Mouse (Mus musculus) hindbrain, embryonic 13.5 days (tissue): ENCODE results near the gene Olfr175-ps1. TPM values are rescaled to one million over a fixed set of nuclear protein-coding genes. Genes with fewer than 3 reads are reported as not detected.

Experiments
- ATAC-seq: fragments of 200-750 bp; cut with Nextera tagmentation; 2 replicates; pipeline ENCODE4 v1.8.0; 2017; ENCODE audit warnings: moderate TSS enrichment; ENCODE audit not compliant: low FRiP score
- H3K27ac ChIP-seq: fragments of 300-500 bp; sonication (generic); 2 replicates; pipeline ENCODE4 v1.5.1; 2015; ENCODE audit warnings: inconsistent platforms, mild to moderate bottlenecking, moderate library complexity
- H3K27me3 ChIP-seq: fragments of 300-500 bp; sonication (generic); 2 replicates; pipeline ENCODE4 v1.6.1; 2015; ENCODE audit warnings: mild to moderate bottlenecking, inconsistent platforms
- H3K36me3 ChIP-seq: fragments of 300-500 bp; sonication (generic); 2 replicates; pipeline ENCODE4 v1.6.1; 2015; ENCODE audit warnings: mild to moderate bottlenecking, inconsistent platforms
- H3K4me1 ChIP-seq: fragments of 300-500 bp; sonication (generic); replicated peaks from 2 replicates; pipeline ENCODE4 v1.6.1; 2015; ENCODE audit warnings: inconsistent platforms
- H3K4me2 ChIP-seq: fragments of 300-500 bp; sonication (generic); 2 replicates; pipeline ENCODE4 v1.6.1; 2015; ENCODE audit warnings: inconsistent platforms, mild to moderate bottlenecking, moderate library complexity
- H3K4me3 ChIP-seq: fragments of 300-500 bp; sonication (generic); 2 replicates; pipeline ENCODE4 v1.5.1; 2015; ENCODE audit warnings: mild to moderate bottlenecking, inconsistent platforms
- H3K9ac ChIP-seq: fragments of 300-500 bp; sonication (generic); 2 replicates; pipeline ENCODE4 v1.6.1; 2015; ENCODE audit warnings: mild to moderate bottlenecking, inconsistent platforms
- H3K9me3 ChIP-seq: fragments of 300-500 bp; sonication (generic); 2 replicates; pipeline ENCODE4 v1.6.1; 2016; ENCODE audit warnings: inconsistent platforms
- WGBS: fragments of 180-500 bp; shearing (Covaris S2); methylation state at CpG from one replicate; pipeline ENCODE4 v1.1.7; 2015; 5-methylcytosine and 5-hydroxymethylcytosine counted together
- polyA plus RNA-seq: library from polyadenylated mRNA; unstranded; fragments of >200 nt; fragmentation: Nextera tagmentation; extraction: Ambion mirVana; gene quantifications from 2 replicates; pipeline ENCODE4 v1.2.1, GENCODE M21; 2015

Olfr175-ps1 gene
- not detected in 2 replicates for polyA plus RNA-seq

DNA sequence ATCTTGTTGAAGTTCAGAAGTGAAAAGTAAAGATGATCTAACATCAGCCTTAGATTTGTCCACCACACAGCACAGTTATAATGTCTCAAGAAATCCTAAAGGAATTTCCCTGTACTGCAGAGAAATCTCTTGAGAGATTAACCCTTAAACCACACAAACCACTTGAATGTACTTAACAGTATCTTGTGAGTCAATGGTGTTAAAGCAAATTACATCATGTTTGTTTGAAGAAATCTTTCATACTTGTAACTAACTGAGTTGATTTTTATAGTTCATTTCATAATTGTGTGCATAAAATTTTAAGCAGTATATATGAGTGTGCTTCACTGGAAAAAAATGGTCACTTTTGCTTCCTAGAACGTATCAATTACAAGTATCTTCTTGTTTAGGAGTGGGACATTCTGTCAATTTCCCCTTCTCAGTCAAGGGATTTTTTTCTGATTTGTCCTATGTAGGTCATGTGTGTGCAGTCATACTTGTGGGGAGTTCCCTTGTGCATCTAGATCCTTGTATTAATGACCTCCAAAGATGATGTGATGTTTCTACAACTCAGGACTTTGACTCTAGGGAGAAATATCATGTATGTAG, at the start of gene Olfr175-ps1:
Gene Olfr175-ps1 (minus strand): TSS at position 51 of the 588 bp plus-strand sequence.
- Histone ChIP-seq H3K9me3 (no peaks in the 10 kb centered on the region; the same call in 1 of the 2 replicates), H3K27ac (no peak within 1 kb of the TSS), H3K4me2 (no peak within 1 kb of the TSS), H3K4me3 (no peak within 1 kb of the TSS), H3K9ac (no peak within 1 kb of the TSS), H3K27me3 (no peaks in the 10 kb centered on the region), H3K4me1 (no peaks in the 10 kb centered on the region), H3K36me3 (no peaks in the 10 kb centered on the region)
- ATAC-seq: no peak
- WGBS: 88% methylated on average over 1 of the region's 1 CpGs

DNA sequence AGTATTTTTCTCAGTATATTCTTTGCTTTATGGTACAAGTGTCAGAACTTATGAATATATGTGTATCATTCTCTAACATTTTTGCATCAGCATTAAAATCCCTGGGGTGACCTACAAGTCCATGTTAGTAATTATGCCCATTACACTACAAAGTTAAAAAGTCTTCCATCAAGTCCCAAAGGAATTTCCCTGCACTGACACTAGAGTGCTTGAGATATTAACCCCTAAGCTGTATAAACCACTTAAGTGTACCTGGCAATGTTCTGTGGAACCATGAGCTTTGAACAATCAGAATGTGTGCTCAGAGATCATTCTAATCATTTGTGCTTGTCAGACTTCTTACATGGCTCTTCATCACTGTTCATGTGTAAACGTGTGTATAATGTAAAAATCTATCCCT, 48.1 kb upstream of the Olfr175-ps1 start, which contains the start of gene Olfr177:
Gene Olfr177 (minus strand): TSS at position 101 of the 400 bp plus-strand sequence.
- no peak within 1 kb of the TSS for H3K9ac ChIP-seq
- no peaks in the 10 kb centered on the region for H3K36me3 ChIP-seq
- H3K4me3 ChIP-seq: no peak within 1 kb of the TSS
- no peaks in the 10 kb centered on the region for H3K9me3 ChIP-seq
- H3K27me3 ChIP-seq: no peaks in the 10 kb centered on the region
- no peaks in the 10 kb centered on the region for H3K4me1 ChIP-seq
- H3K4me2 ChIP-seq: no peak within 1 kb of the TSS
- WGBS: 62% methylated on average over 1 of the region's 1 CpGs
- no peak for ATAC-seq
- H3K27ac ChIP-seq: no peak within 1 kb of the TSS

DNA sequence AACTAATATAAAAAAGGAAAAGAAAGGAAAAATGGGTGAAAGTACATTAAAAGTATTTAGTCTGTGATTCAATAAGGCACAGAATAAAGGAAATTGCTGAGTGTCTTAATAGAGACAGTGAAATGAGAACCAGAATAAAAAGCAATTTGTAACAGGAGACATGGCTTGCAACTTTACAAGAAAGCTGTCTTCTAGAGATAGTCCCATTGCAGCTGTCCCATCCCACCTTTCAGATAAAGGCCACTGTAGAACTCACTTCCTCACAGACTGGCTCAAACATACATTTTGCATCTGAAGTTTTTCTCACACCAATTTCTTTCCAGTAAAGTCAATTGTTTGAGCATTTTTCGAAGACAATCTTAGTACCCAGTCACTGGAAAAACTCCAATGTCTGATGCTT, 34.9 kb upstream of the Olfr175-ps1 start:
- Histone ChIP-seq H3K9ac (no peak overlapping the region), H3K4me3 (no peak overlapping the region), H3K36me3 (no peaks in the 10 kb centered on the region), H3K27me3 (no peaks in the 10 kb centered on the region), H3K4me2 (no peak overlapping the region), H3K27ac (no peak overlapping the region), H3K4me1 (no peaks in the 10 kb centered on the region), H3K9me3 (no peaks in the 10 kb centered on the region)
- 83% methylated on average over 1 of the region's 1 CpGs for WGBS
- no peak for ATAC-seq

DNA sequence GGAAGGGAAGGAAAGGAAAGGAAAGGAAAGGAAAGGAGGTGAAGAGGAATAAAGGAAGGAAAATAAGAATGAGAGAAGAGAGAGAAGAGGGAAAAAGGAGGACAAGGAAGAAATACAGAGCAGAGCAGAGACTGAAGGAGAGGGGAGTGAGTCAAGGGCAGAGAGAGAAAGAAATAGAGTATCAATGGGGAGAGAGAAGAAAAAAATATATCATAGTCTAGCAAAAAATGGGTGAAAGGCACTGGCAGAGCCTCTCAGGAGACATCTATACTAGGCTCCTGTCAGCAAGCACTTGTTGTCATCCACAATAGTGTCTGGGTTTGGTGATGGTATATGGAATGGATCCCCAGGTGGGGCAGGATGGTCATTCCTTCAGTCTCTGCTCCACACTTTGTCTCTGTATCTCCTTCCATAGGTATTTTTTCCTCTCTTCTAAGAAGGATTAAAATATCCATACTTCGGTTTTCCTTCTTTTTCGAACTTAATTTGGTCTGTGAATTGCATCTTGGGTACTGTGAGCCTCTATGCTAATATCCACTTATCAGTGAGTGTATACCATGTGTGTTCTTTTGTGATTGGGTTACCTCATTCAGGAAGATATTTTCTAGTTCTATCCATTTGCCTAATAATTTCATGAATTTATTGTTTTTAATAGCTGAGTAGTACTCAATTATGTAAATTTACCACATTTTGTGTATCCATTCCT, 33.6 kb upstream of the Olfr175-ps1 start:
- Histone ChIP-seq H3K9me3 (no peaks in the 10 kb centered on the region), H3K27ac (no peak overlapping the region), H3K4me3 (no peak overlapping the region), H3K4me2 (no peak overlapping the region), H3K27me3 (no peaks in the 10 kb centered on the region), H3K36me3 (no peaks in the 10 kb centered on the region), H3K9ac (no peak overlapping the region), H3K4me1 (no peaks in the 10 kb centered on the region)
- WGBS: 86% methylated on average over 2 of the region's 2 CpGs
- ATAC-seq: no peak

DNA sequence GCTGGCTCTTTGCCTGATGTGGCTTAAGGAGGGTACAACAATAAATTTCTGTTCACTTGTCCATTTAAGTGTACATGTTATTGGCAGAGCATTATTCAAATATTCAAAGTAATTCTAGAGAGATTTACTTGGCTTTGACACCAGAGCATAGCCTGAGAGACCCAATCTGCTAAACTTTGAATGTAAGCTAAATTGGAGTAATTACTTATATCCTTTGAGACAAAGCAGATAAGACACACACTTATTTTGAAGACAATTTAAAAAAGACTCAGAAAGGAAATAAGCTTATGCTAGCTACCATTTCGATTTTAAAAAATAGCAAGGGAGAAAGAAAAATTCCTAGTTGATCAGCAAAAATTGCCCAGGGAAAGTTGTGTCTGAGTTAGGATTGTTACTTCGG, 26.4 kb downstream of the Olfr175-ps1 start, which contains the start of gene Olfr173:
Gene Olfr173 (minus strand): TSS at position 101 of the 400 bp plus-strand sequence.
- Histone ChIP-seq H3K4me2 (no peak within 1 kb of the TSS), H3K4me3 (no peak within 1 kb of the TSS), H3K36me3 (no peaks in the 10 kb centered on the region), H3K4me1 (no peaks in the 10 kb centered on the region), H3K27me3 (no peaks in the 10 kb centered on the region), H3K9me3 (no peaks in the 10 kb centered on the region), H3K9ac (no peak within 1 kb of the TSS), H3K27ac (no peak within 1 kb of the TSS)
- WGBS: 83% methylated on average over 2 of the region's 2 CpGs
- ATAC-seq: no peak

Other genes starting within 250 kb of the Olfr175-ps1 start
- not detected in 2 replicates for gene Gm813, start 209.8 kb downstream of the Olfr175-ps1 start, polyA plus RNA-seq
- gene E330017A01Rik, start 188.0 kb downstream of the Olfr175-ps1 start, polyA plus RNA-seq: not detected in 2 replicates
- 10.6 and 10.8 TPM in 2 replicates for gene Cpox, start 156.5 kb downstream of the Olfr175-ps1 start, polyA plus RNA-seq
- not detected in 2 replicates for gene Gpr15, start 107.7 kb downstream of the Olfr175-ps1 start, polyA plus RNA-seq
- 123 and 126 TPM in 2 replicates for gene Cldnd1, start 98.9 kb downstream of the Olfr175-ps1 start, polyA plus RNA-seq
- not detected in 2 replicates for gene Olfr172, start 63.6 kb downstream of the Olfr175-ps1 start, polyA plus RNA-seq
- gene Olfr173, start 26.5 kb downstream of the Olfr175-ps1 start, polyA plus RNA-seq: not detected in 2 replicates
- gene Olfr177, start 48.0 kb upstream of the Olfr175-ps1 start, polyA plus RNA-seq: not detected in 2 replicates
- gene Olfr178, start 65.3 kb upstream of the Olfr175-ps1 start, polyA plus RNA-seq: not detected in 2 replicates
- not detected in 2 replicates for gene Olfr181, start 102.0 kb upstream of the Olfr175-ps1 start, polyA plus RNA-seq
- not detected in 2 replicates for gene Olfr180, start 102.6 kb upstream of the Olfr175-ps1 start, polyA plus RNA-seq
- not detected in 2 replicates for gene Olfr183, start 168.6 kb upstream of the Olfr175-ps1 start, polyA plus RNA-seq
- not detected in 2 replicates for gene Olfr186, start 203.5 kb upstream of the Olfr175-ps1 start, polyA plus RNA-seq
- not detected in 2 replicates for gene Olfr187, start 213.0 kb upstream of the Olfr175-ps1 start, polyA plus RNA-seq